Mouse (Mus musculus): Measurements from ENCODE around the gene Miga1. TPM values are rescaled to one million over a fixed set of nuclear protein-coding genes. Genes with fewer than 3 reads are reported as not detected.

Gene Miga1
- total RNA-seq, 2 experiments from 2014 or later = 72.0 to 79.1 TPM

DNA sequence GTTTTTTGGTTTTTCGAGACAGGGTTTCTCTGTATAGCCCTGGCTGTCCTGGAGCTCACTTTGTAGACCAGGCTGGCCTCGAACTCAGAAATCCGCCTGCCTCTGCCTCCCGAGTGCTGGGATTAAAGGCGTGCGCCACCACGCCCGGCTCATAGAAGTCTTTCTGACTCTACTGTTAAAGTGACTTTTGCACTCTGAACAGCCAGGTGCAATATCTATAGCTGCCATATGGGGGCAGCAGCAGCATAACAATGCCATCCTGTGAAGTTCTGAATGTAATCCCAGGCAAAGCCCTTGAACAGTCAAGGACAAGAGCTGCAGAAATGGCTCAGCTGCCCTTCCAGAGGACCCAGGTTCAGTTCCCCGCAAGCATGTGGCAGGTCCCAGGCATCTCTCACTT, 80.8 kb downstream of the Miga1 start:
- peak; percentile 42 to 80 for DNase-seq (ENCODE audit: extremely low spot score in 1 of 2, low spot score in 1 of 2)

DNA sequence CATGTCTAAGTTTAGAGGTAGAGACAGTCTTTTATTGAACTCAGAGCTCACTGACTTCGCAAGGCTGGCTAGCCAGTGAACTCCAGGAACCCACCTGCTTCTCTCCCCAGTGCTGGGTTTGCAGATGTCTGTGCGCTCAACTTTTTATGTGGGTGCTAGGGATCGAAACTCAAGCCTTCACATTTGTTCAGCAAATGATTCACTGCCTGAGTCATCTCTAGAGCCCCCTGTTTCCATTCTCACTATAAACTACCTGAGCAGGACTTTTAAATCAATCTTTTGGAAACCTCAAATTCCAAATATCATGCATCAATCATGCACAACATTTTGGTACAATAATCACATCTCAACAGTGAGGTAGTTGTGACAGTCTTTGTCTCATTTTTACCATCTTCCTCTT, 82.7 kb downstream of the Miga1 start:
- no peak for DNase-seq (ENCODE audit: extremely low spot score in 1 of 2, low spot score in 1 of 2)

DNA sequence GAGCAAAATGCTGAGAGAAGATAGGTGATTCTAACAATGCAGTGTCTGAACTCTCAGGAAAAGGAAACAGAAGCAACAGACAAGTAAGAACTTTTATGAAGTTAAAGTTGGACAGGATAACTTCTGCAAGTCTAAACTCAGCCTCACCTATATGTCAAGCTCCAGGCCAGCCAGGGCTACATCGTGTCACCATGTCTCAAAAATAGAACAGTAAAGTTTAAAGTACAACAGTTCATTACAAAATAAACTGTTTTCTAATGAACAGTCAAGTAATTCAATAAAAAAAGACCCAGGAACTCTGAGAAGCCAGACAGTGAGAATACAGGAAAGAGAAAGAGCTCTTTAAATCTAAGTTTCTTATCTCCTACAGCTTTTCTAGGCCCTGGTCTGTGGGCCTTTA, 89.7 kb downstream of the Miga1 start:
- DNase-seq (ENCODE audit: extremely low spot score in 1 of 2, low spot score in 1 of 2) = no peak

DNA sequence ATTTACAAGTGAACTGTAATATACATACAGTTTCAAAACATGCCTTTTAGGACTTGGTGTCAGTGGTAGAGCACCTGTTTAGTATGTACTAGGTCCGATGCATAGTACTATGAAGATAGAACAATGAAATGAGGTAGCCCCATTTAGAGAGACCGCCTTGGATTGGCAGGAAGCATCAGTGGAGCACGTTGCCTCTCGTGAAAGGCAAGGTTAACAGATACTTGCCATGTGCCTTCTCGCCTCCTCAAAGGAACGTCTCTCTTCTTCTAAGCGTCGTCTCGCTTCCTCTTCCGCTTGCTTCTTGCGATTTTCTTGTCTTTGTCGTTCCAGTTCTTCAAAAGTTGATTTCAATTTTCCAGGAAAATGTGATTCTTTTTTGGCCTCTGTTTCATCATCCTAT, 92.5 kb downstream of the Miga1 start:
- DNase-seq (ENCODE audit: extremely low spot score in 1 of 2, low spot score in 1 of 2) = no peak

DNA sequence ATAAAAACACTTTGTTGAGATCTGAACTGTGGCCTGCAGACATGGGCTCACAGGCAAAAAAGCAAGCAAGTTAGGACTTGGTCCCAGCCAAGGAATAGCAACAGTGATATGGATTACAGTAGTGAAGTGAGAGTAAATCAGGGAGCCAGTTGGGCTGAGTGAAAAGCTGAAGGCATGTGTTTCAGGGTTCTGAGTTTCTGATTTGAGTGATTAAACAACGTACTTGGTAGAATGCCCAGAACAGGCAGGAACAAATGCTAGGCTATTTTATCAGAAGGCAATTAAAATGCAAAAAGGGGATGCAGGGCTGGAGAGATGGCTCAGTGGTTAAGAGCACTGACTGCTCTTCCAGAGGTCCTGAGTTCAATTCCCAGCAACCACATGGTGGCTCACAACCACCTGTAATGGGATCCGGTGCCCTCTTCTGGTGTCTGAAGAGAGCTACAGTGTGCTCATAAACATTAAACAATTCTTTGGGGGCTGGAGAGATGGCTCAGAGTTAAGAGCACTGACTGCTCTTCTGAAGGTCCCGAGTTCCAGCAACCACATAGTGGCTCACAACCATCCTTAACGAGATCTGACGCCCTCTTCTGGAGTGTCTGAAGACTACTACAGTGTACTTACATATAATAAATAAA, 94.8 kb downstream of the Miga1 start:
- DNase-seq (ENCODE audit: extremely low spot score in 1 of 2, low spot score in 1 of 2) = no peak

DNA sequence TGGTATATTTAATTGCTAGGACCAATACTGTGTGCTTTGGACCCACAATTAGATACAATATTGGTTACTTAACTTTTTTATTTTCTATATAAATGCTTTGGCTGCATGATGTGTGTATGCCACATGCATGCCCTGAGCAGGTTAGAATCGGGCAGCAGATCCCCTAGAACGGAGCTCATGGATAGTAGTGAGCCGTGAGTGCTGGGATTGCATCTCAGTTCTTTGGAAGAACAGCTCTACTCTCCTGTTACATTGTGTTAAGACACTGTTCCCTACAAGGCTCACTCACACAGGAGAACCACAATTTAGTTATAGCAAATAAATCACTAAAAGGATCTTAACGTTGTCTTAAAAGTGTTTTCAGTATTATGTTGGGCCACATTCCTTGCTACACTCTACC, 96.9 kb downstream of the Miga1 start:
- no peak for DNase-seq (ENCODE audit: extremely low spot score in 1 of 2, low spot score in 1 of 2)

DNA sequence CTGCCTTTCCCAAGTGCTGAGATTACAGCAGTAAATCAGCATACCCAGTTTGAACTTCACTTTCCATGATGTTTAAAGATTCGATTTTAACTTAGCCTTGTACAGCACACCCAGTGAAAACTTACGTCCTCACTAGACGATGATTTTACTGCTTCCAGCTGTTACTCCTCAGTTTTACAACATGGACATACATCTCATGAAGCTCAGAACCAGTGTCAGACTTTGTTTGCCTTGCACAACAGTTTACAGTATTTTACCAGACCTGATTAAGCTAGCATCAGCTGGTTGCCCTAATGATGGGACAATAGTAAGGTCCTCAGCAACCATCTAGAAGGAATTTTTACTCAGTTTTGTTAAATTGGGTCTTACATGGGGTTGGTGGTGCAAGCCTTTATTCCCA, 99.1 kb downstream of the Miga1 start:
- no peak for DNase-seq (ENCODE audit: extremely low spot score in 1 of 2, low spot score in 1 of 2)

DNA sequence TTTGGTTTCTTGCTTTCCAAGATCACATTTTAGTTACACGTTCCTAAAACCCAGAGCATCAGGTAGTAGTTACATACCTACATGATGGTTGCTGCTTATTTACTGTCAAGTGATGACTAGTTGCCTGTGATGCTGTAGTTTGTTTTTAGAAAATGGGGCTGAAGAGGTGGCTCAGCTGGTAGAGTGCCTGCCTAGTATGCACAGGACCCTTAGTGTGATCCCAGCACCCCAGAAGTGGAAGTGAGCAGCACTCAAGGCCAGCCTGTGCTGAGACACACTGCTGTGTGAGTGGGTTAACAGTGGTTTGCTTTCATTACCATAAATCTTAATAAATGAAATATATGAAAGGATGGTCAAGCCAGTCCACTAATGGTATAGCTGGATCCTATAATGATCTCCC, 100.6 kb downstream of the Miga1 start:
- DNase-seq (ENCODE audit: extremely low spot score in 1 of 2, low spot score in 1 of 2) = no peak

DNA sequence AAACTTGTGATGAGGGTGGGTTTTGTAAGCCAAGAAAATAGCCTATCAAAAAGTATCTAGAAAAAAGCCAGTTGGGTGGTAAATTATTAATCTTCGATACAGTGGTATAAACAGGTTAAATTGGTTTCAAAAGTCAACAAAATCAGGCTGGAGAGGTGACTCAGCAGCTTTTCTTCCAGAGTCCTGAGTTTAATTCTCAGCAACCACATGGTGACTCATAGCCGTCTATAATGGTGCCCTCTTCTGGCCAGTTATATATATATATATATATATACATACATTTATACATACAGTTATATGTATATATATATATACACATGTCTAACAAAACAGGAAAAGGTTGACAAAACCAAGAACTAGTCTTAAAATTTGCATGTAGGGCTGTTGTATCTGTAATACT, 101.4 kb downstream of the Miga1 start:
- DNase-seq (ENCODE audit: extremely low spot score in 1 of 2, low spot score in 1 of 2) = no peak

DNA sequence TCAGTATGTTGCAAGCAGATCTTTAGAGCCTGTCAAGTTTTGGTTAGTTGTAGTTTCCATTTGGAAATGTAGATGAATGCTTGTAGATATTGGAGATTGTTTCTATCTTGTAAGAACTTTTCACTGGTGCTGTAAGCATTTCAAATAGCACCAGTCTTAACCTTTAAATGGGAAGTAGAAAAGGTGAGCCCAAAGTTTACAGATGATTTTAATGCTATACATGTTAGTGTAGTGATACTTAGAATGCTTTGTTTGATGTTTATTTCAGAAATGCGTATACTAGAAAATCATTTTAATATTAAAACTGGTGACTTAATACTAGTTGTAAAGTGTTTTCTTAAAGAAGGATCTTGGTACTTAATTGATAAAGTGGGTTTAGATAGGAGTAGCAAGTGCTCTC, 104.4 kb downstream of the Miga1 start:
- DNase-seq (ENCODE audit: extremely low spot score in 1 of 2, low spot score in 1 of 2) = no peak

DNA sequence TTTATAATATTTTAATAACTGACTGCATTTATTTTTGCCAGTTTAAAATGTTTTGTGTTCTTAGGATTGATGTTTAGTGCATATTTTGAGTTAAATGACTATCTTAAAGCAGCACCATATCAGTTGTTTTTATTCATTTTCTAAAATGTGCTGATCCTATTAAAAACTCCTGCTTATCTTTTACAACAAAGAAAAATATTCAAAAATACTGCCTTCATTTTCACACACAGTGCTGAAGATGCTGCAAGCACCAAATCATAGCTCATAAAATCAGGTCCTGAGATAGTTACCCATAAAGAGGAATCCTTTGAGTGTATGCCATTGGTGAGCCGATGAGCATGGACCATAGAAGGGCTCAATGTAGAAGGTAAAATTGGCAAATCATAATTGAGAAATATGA, 105.0 kb downstream of the Miga1 start:
- DNase-seq (ENCODE audit: extremely low spot score in 1 of 2, low spot score in 1 of 2) = no peak

DNA sequence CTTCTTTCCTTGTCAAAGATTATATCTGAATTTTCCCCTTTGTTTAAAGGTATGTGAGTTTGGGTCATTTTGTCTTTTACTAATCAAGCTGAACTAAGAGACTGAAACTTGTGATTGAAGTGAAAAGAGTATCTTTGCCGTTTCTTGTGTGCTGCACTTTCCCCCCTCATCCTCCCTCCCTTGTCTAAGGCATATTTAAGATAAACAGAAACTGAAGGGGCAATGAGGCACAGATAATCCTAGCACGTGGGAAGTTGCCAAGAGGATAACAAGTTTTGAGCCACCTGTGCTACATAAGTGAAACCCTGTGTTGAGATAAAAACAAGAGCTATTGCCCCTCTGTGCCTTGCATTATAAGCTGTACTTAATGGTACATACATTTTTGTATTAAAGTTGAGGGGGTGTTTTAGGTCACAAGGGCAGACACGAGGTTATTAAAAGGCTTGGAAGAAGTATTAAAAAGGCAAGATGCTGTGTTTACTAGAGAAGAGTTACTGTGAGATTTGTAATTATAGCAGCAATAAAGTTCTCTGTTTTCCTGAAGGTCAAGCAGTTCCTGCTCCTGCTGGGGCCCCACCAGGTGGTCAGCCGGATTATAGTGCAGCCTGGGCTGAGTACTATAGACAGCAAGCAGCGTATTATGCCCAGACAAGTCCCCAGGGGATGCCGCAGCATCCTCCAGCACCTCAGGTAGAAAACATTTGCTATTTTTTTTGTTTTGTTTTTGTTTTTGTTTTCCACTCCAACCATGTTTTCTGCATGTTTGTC, 108.7 kb downstream of the Miga1 start:
- DNase-seq (ENCODE audit: extremely low spot score in 1 of 2, low spot score in 1 of 2) = no peak

DNA sequence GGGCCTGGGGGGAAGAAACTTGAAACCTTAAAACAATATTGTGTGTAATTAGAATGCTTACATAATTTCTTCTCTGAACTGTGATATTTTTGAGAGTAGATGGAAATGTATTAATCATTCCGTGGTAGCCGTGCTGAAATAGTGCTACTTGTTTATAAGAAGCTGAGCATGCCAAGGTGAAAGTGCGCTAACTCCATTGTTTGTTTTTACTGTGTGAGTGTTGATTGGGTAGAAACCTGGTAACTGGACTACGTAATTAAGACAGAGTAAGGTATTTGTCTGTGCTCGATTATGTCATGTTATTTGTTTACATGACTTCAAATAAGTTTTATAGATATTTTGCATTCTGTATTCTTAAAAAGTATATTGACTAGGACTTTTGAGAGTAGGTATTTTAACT, 110.9 kb downstream of the Miga1 start:
- DNase-seq (ENCODE audit: extremely low spot score in 1 of 2, low spot score in 1 of 2) = no peak

DNA sequence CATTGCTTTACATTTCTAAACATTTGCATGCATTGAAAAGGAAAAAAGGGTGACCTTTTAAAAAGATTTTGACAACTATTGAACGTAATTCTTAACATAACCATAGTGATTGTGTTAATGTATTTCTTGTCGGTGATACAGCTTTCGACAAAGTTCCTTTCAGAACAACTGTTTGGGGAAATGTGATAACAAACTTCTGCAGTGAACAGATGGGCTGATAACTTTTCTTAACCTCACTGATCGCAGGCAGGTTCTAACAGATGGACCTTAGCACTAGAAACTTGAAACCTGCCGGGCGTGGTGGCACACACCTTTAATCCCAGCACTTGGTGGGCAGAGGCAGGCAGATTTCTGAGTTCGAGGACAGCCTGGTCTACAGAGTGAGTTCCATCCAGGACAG, 111.4 kb downstream of the Miga1 start:
- no peak for DNase-seq (ENCODE audit: extremely low spot score in 1 of 2, low spot score in 1 of 2)

DNA sequence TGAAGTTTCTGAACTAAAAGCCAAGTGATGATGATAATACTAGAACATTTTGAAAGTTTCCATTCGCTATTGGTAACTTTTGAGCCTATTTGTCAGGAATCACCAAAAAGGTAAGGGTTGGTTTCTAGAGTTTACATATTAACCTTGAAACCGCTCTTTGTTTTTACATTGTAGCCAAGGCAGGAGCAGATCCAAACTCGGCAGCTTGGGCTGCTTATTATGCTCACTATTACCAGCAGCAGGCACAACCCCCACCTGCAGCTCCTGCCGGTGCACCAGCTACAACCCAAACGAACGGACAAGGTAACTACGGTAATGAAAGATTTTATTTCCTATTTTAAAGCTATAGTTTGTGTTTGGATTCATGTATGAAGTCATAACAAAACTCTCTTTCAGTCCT, 114.3 kb downstream of the Miga1 start:
- DNase-seq (ENCODE audit: extremely low spot score in 1 of 2, low spot score in 1 of 2) = no peak

DNA sequence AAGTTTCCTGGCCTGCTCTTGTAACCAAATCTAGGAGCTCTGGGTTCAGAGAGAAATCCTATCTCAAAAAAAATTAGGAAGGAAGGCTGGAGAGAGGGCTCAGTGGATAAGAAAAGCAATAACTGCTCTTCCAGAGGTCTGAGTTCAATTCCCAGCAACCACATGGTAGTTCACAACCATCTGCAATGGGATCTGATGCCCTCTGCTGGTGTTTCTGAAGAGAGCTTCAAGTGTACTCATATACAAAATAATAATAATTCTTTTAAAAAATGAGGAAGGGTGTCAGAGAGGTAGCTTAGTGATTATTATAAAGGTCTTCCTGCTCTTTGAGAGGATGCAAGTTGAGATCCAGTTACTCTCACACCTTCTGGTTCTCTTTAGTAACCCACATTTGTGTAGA, 115.3 kb downstream of the Miga1 start:
- no peak for DNase-seq (ENCODE audit: extremely low spot score in 1 of 2, low spot score in 1 of 2)

Other genes with a start within 250 kb of the Miga1 start
- 1 to 10 TPM; 1.0 to 1.9 TPM for gene Gipc2, start 174.2 kb downstream of the Miga1 start, total RNA-seq (2021)
- 10 to 100 TPM; 59.0 to 59.1 TPM for gene Dnajb4, start 130.1 kb downstream of the Miga1 start, total RNA-seq (2021)
- 100 to 1,000 TPM; 100 to 138 TPM for gene Fubp1, start 130.0 kb downstream of the Miga1 start, total RNA-seq (2021)
- 1 to 10 TPM; 1.2 to 1.4 TPM for gene Nexn, start 74.1 kb downstream of the Miga1 start, total RNA-seq (2021)
- gene Usp33, start 6.1 kb upstream of the Miga1 start, total RNA-seq (2021) = 100 to 1,000 TPM; 116 to 123 TPM
- gene Zzz3, start 55.1 kb upstream of the Miga1 start, total RNA-seq (2021) = 10 to 100 TPM; 40.4 to 43.1 TPM